ENCODE assay signal across 22 mouse cellular contexts in the genomic region with DNA sequence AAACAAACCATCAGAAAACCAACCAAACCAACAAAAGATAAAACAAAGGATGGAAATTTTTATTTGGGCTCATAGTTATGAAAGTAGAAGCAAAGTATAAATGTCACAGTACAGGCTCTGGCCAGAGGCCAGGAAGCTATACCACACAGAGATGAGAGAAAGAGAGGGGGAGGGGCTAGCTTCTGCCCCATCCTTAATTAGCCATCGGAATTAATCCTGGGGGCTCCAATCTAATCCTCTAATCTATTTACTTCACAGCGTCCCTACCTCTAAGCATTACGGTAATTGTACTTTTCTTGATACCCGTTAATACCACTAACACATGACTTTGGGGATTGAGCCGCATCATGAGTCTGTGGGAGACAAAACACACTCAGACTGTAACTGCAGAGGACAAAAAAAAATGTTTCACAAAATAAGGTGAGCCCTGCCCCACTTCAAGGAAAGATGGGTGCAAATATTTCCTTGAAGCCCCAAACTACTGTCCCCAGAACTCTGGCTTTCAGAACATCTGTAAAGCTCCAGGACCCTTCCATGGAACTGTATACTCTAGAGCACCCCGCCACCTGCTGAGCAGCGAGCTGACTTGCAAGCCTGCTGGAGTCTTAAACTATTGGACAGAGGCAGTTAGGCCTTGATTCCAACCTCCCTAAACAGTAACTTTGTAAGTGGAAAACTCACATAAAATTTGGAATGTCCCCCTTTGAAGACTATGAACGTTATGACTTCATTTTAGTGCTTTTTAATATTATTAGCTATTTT. TPM values are rescaled to one million over a fixed set of nuclear protein-coding genes. Genes with fewer than 3 reads are reported as not detected.
DNase-seq lines count a peak whose midpoint lies in the region; ATAC-seq and TF ChIP-seq lines count a peak whose summit lies in the region.
"Had no signal": no experiment of that assay in that cellular context is flagged by ENCODE, and none has a peak within 500 bp of the region (broad histone marks: within the 10 kb centered on the region; RNA-seq: fewer than 3 reads in every experiment).

No protein-coding gene starts in this region.

- no peak for TF ChIP-seq EP300 in stomach, postnatal 0 days (optimal IDR thresholded peaks at IDR 0.05)

- peak; percentile 21 for DNase-seq in forebrain, embryonic 14.5 days (ENCODE audit: low spot score)
- peak; percentile 41 to 55 for DNase-seq in kidney, postnatal 4 days
- no peak for DNase-seq in kidney, adult 8-10 months
- DNase-seq in retina, postnatal 1 day = peak; percentile 67
- DNase-seq in retina, embryonic 14.5 days (ENCODE audit: low spot score) = no peak
- DNase-seq in stomach, postnatal 0 days (ENCODE audit: low spot score) = no peak
- DNase-seq: adrenal gland, postnatal 10 days; B cell, adult 2 months; cerebellum, adult 2 months; gastrocnemius, postnatal 10 days; liver, embryonic 13.5 days; lung, adult 2 months; lung, postnatal 36 days; right cerebral cortex, postnatal 4 days; thymus, adult 2 months had no signal

- H3K9ac ChIP-seq in forebrain, embryonic 14.5 days (ENCODE audit: low read length) = no peak overlapping the region
- H3K9ac ChIP-seq in forebrain, embryonic 15.5 days (replicated peaks) = no peak overlapping the region
- no peak overlapping the region for H3K9ac ChIP-seq in stomach, postnatal 0 days (ENCODE audit: low read length)
- H3K9ac ChIP-seq: embryonic facial prominence, embryonic 15.5 days; liver, embryonic 13.5 days had no signal

- H3K4me2 ChIP-seq in forebrain, embryonic 14.5 days (ENCODE audit: low read length) = no peak overlapping the region
- H3K4me2 ChIP-seq in forebrain, embryonic 15.5 days (replicated peaks) = no peak overlapping the region
- no peak overlapping the region for H3K4me2 ChIP-seq in stomach, postnatal 0 days (replicated peaks; ENCODE audit: low read depth)
- H3K4me2 ChIP-seq: embryonic facial prominence, embryonic 15.5 days; heart, embryonic 11.5 days; liver, embryonic 13.5 days had no signal

- no peak for ATAC-seq in forebrain, embryonic 14.5 days
- ATAC-seq in forebrain, embryonic 15.5 days (replicated peaks) = no peak
- no peak for ATAC-seq in stomach, postnatal 0 days (ENCODE audit: low FRiP score, low TSS enrichment)
- ATAC-seq: hindbrain, postnatal 0 days; intestine, embryonic 16.5 days had no signal

- H3K9me3 ChIP-seq in forebrain, embryonic 14.5 days (replicated peaks; ENCODE audit: control insufficient read depth, low read length) = no peaks in the 10 kb centered on the region
- no peaks in the 10 kb centered on the region for H3K9me3 ChIP-seq in forebrain, embryonic 15.5 days
- H3K9me3 ChIP-seq in stomach, postnatal 0 days (ENCODE audit: control insufficient read depth, low read length) = no peaks in the 10 kb centered on the region
- H3K9me3 ChIP-seq: embryonic facial prominence, embryonic 15.5 days; liver, embryonic 13.5 days; megakaryocyte, embryonic 14.5 days had no signal

- 42% methylated on average over 8 of the region's 8 CpGs for WGBS in forebrain, embryonic 14.5 days
- WGBS in forebrain, embryonic 15.5 days = 47% methylated on average over 8 of the region's 8 CpGs
- 76% methylated on average over 8 of the region's 8 CpGs for WGBS in stomach, postnatal 0 days

- H3K4me3 ChIP-seq in forebrain, embryonic 14.5 days (ENCODE audit: low read depth, low read length) = no peak overlapping the region
- no peak overlapping the region for H3K4me3 ChIP-seq in forebrain, embryonic 15.5 days
- H3K4me3 ChIP-seq in stomach, postnatal 0 days (ENCODE audit: low read depth, low read length) = no peak overlapping the region
- H3K4me3 ChIP-seq: embryonic facial prominence, embryonic 15.5 days; left cerebral cortex, adult 2 months; liver, embryonic 13.5 days; megakaryocyte, embryonic 14.5 days had no signal

- no peaks in the 10 kb centered on the region for H3K36me3 ChIP-seq in forebrain, embryonic 14.5 days (ENCODE audit: control insufficient read depth, insufficient read depth, low read length)
- H3K36me3 ChIP-seq in forebrain, embryonic 15.5 days = no peaks in the 10 kb centered on the region
- H3K36me3 ChIP-seq in stomach, postnatal 0 days (ENCODE audit: control insufficient read depth, insufficient read depth, low read length) = no peaks in the 10 kb centered on the region
- H3K36me3 ChIP-seq: embryonic facial prominence, embryonic 15.5 days; liver, embryonic 13.5 days had no signal

- peaks cover 14% of the 10 kb centered on the region; the same call in 1 of the 2 replicates for H3K4me1 ChIP-seq in forebrain, embryonic 14.5 days (ENCODE audit: control insufficient read depth, insufficient read depth, low read length)
- peaks cover 6% of the 10 kb centered on the region for H3K4me1 ChIP-seq in forebrain, embryonic 15.5 days
- no peaks in the 10 kb centered on the region for H3K4me1 ChIP-seq in stomach, postnatal 0 days (replicated peaks; ENCODE audit: control insufficient read depth, insufficient read depth)
- H3K4me1 ChIP-seq: embryonic facial prominence, embryonic 15.5 days; liver, embryonic 13.5 days; megakaryocyte, embryonic 14.5 days had no signal

- no peak overlapping the region; the same call in 1 of the 2 replicates for H3K27ac ChIP-seq in forebrain, embryonic 14.5 days (ENCODE audit: low read depth, low read length)
- no peak overlapping the region for H3K27ac ChIP-seq in forebrain, embryonic 15.5 days (replicated peaks)
- no peak overlapping the region for H3K27ac ChIP-seq in stomach, postnatal 0 days (replicated peaks)
- H3K27ac ChIP-seq: embryonic facial prominence, embryonic 15.5 days; hindbrain, postnatal 0 days; left cerebral cortex, adult 2 months; liver, embryonic 13.5 days had no signal

- H3K27me3 ChIP-seq in forebrain, embryonic 14.5 days (replicated peaks; ENCODE audit: control insufficient read depth, insufficient read depth, low read length) = no peaks in the 10 kb centered on the region
- no peaks in the 10 kb centered on the region for H3K27me3 ChIP-seq in forebrain, embryonic 15.5 days
- no peaks in the 10 kb centered on the region for H3K27me3 ChIP-seq in stomach, postnatal 0 days (ENCODE audit: control insufficient read depth, insufficient read depth, low read length)
- H3K27me3 ChIP-seq: embryonic facial prominence, embryonic 15.5 days; liver, embryonic 13.5 days; megakaryocyte, embryonic 14.5 days had no signal

- TF ChIP-seq CTCF in stomach, postnatal 0 days (IDR thresholded peaks at IDR 0.05; ENCODE audit: low read depth) = peak; percentile 24; the same call in 1 of the 2 replicates

RNA-seq across cellular contexts. Expression of a gene that starts 41.3 kb away (rescaled TPM):
- polyA plus RNA-seq in forebrain, embryonic 14.5 days (2014; fragmentation: Nextera tagmentation; extraction: Ambion mirVana) = 0.21 and 0.24 TPM in 2 replicates
- 0.22 and 0.28 TPM in 2 replicates for polyA plus RNA-seq in forebrain, embryonic 15.5 days (2015; fragmentation: Nextera tagmentation; extraction: Ambion mirVana)
- polyA plus RNA-seq in stomach, postnatal 0 days (2015; fragmentation: Nextera tagmentation; extraction: Ambion mirVana) = 0.31 and 0.61 TPM in 2 replicates

RNA-seq across cellular contexts. Expression of a gene that starts 41.3 kb away (rescaled TPM):
- polyA plus RNA-seq in forebrain, embryonic 14.5 days (2014; fragmentation: Nextera tagmentation; extraction: Ambion mirVana) = 0.16 and 0.23 TPM in 2 replicates
- polyA plus RNA-seq in forebrain, embryonic 15.5 days (2015; fragmentation: Nextera tagmentation; extraction: Ambion mirVana) = 0.22 and 0.29 TPM in 2 replicates
- polyA plus RNA-seq in stomach, postnatal 0 days (2015; fragmentation: Nextera tagmentation; extraction: Ambion mirVana) = 0.36 and 0.42 TPM in 2 replicates

Comparison
In these comparisons a context has a peak if more than half of its experiments do, and no peak if none do; other contexts are left out.
1. DNase-seq: peak in forebrain, embryonic 14.5 days (single experiment), kidney, postnatal 4 days (2 of 2) and retina, postnatal 1 day (single experiment); none in kidney, adult 8-10 months (0 of 2), retina, embryonic 14.5 days (single experiment) and stomach, postnatal 0 days (single experiment).